Mouse (Mus musculus) liver, embryonic 13.5 days (tissue): Measurements from ENCODE around the gene Spata32. TPM values are rescaled to one million over a fixed set of nuclear protein-coding genes. Genes with fewer than 3 reads are reported as not detected.
"Not testable (repeated sequence)": the region's sequence is repeated elsewhere in the genome, so short reads cannot be mapped to it uniquely, and the experiment has no call there.

Experiments
- ATAC-seq: fragments of 200-750 bp; cut with Nextera tagmentation; 2 replicates; pipeline ENCODE4 v1.8.0; 2017; ENCODE audit warnings: low read depth, mild to moderate bottlenecking, moderate number of reproducible peaks, moderate library complexity
- DNase-seq: peaks from one replicate; pipeline ENCODE4 v3.0.0; 2022
- H3K27ac ChIP-seq: fragments of 300-500 bp; sonication (generic); 2 replicates; pipeline ENCODE4 v1.5.1; 2015; ENCODE audit warnings: moderate library complexity, mild to moderate bottlenecking, inconsistent platforms
- H3K27me3 ChIP-seq: fragments of 300-500 bp; sonication (generic); 2 replicates; pipeline ENCODE4 v1.6.1; 2015; ENCODE audit warnings: mild to moderate bottlenecking, inconsistent platforms
- H3K36me3 ChIP-seq: fragments of 300-500 bp; sonication (generic); 2 replicates; pipeline ENCODE4 v1.6.1; 2015; ENCODE audit warnings: mild to moderate bottlenecking, inconsistent platforms
- H3K4me1 ChIP-seq: fragments of 300-500 bp; sonication (generic); replicated peaks from 2 replicates; pipeline ENCODE4 v1.6.1; 2015; ENCODE audit warnings: inconsistent platforms
- H3K4me2 ChIP-seq: fragments of 300-500 bp; sonication (generic); 2 replicates; pipeline ENCODE4 v1.6.1; 2015; ENCODE audit warnings: inconsistent platforms, mild to moderate bottlenecking, moderate library complexity
- H3K4me3 ChIP-seq: fragments of 300-500 bp; sonication (generic); replicated peaks from 2 replicates; pipeline ENCODE4 v1.5.1; 2015; ENCODE audit warnings: mild to moderate bottlenecking, inconsistent platforms
- H3K9ac ChIP-seq: fragments of 300-500 bp; sonication (generic); 2 replicates; pipeline ENCODE4 v1.6.1; 2015; ENCODE audit warnings: mild to moderate bottlenecking, inconsistent platforms
- H3K9me3 ChIP-seq: fragments of 300-500 bp; sonication (generic); replicated peaks from 2 replicates; pipeline ENCODE4 v1.6.1; 2016; ENCODE audit warnings: inconsistent platforms
- WGBS: fragments of 180-500 bp; shearing (Covaris S2); methylation state at CpG from one replicate; pipeline ENCODE4 v1.1.7; 2015; ENCODE audit not compliant: insufficient replicate concordance; 5-methylcytosine and 5-hydroxymethylcytosine counted together
- polyA plus RNA-seq: library from polyadenylated mRNA; unstranded; fragments of >200 nt; fragmentation: Nextera tagmentation; extraction: Ambion mirVana; gene quantifications from 2 replicates; pipeline ENCODE4 v1.2.1, GENCODE M21; 2015

Spata32 gene
- polyA plus RNA-seq, 1 experiment from 2014 or later, result not detected

GRCm38 (mm10) chr11:103223444-103223843 is 5.2 kb upstream of the Spata32 start:
- no peak for DNase-seq

GRCm38 (mm10) chr11:103222718-103223117 is 4.5 kb upstream of the Spata32 start:
- not testable (repeated sequence) for H3K27me3 ChIP-seq, H3K4me3 ChIP-seq, DNase-seq, ATAC-seq, H3K27ac ChIP-seq, H3K9ac ChIP-seq, H3K4me2 ChIP-seq, H3K9me3 ChIP-seq, H3K36me3 ChIP-seq
- peaks cover 11% of the 10 kb centered on the region for H3K4me1 ChIP-seq
- 45% methylated on average over 4 of the region's 4 CpGs for WGBS

More at GRCm38 (mm10) chr11:103223444-103223843, 5.2 kb upstream of the Spata32 start:
- peaks cover 9% of the 10 kb centered on the region; the same call in 1 of the 2 replicates for H3K36me3 ChIP-seq
- no peak overlapping the region for H3K27ac ChIP-seq
- no peak overlapping the region for H3K4me3 ChIP-seq
- peaks cover 5% of the 10 kb centered on the region for H3K4me1 ChIP-seq
- WGBS, result 59% methylated on average over 10 of the region's 10 CpGs
- no peak for ATAC-seq
- no peaks in the 10 kb centered on the region for H3K9me3 ChIP-seq
- H3K9ac ChIP-seq, result no peak overlapping the region
- H3K4me2 ChIP-seq, result no peak overlapping the region
- H3K27me3 ChIP-seq, result 0 out of 2 replicates have a peak, but pooled peaks cover 3% of the 10 kb centered on the region

- no peak overlapping the region for H3K27ac ChIP-seq
- 80% methylated on average over 6 of the region's 6 CpGs for WGBS
- peaks cover 15% of the 10 kb centered on the region for H3K4me1 ChIP-seq
- DNase-seq, result no peak
- no peak for ATAC-seq
- peaks cover 3% of the 10 kb centered on the region; the same call in 1 of the 2 replicates for H3K36me3 ChIP-seq
- no peak overlapping the region for H3K4me2 ChIP-seq
- no peak overlapping the region for H3K4me3 ChIP-seq
- peaks cover 8% of the 10 kb centered on the region for H3K27me3 ChIP-seq
- H3K9me3 ChIP-seq, result no peaks in the 10 kb centered on the region
- H3K9ac ChIP-seq, result no peak overlapping the region
Measured at GRCm38 (mm10) chr11:103221437-103221836, 3.2 kb upstream of the Spata32 start.

- H3K4me1 ChIP-seq, result peaks cover 21% of the 10 kb centered on the region
- WGBS, result 60% methylated on average over 4 of the region's 4 CpGs
- no peak overlapping the region for H3K27ac ChIP-seq
- peaks cover 8% of the 10 kb centered on the region for H3K27me3 ChIP-seq
- H3K9ac ChIP-seq, result no peak overlapping the region
- ATAC-seq, result no peak
- no peak overlapping the region for H3K4me2 ChIP-seq
- H3K36me3 ChIP-seq, result 0 out of 2 replicates have a peak, but pooled peaks cover under 1% of the 10 kb centered on the region
- H3K9me3 ChIP-seq, result no peaks in the 10 kb centered on the region
- DNase-seq, result no peak
- no peak overlapping the region for H3K4me3 ChIP-seq
Measured at GRCm38 (mm10) chr11:103219995-103220394, 1.8 kb upstream of the Spata32 start.

- Histone ChIP-seq H3K4me3 (no peak overlapping the region), H3K4me2 (no peak overlapping the region), H3K27me3 (peaks cover 8% of the 10 kb centered on the region), H3K9ac (no peak overlapping the region), H3K36me3 (no peaks in the 10 kb centered on the region), H3K4me1 (peaks cover 25% of the 10 kb centered on the region), H3K27ac (no peak overlapping the region), H3K9me3 (no peaks in the 10 kb centered on the region)
- 75% methylated on average over 5 of the region's 5 CpGs for WGBS
- DNase-seq (no peak), ATAC-seq (no peak)
Measured at GRCm38 (mm10) chr11:103219259-103219658, 1.0 kb upstream of the Spata32 start.

GRCm38 (mm10) chr11:103218517-103218901 is 277 bp upstream of the Spata32 start:
- DNase-seq (no peak), ATAC-seq (no peak)
- Histone ChIP-seq H3K4me2 (peak overlapping the region; percentile 83), H3K4me1 (peaks cover 25% of the 10 kb centered on the region), H3K4me3 (peak overlapping the region; percentile 60), H3K27ac (no peak overlapping the region), H3K36me3 (no peaks in the 10 kb centered on the region), H3K27me3 (peaks cover 8% of the 10 kb centered on the region), H3K9me3 (no peaks in the 10 kb centered on the region), H3K9ac (peak overlapping the region; percentile 52)
- WGBS, result 27% methylated on average over 6 of the region's 6 CpGs

- H3K9ac ChIP-seq, result no peak overlapping the region
- no peaks in the 10 kb centered on the region for H3K36me3 ChIP-seq
- ATAC-seq (peak; percentile 60), DNase-seq (peak; percentile 7)
- H3K27ac ChIP-seq, result no peak overlapping the region
- H3K4me2 ChIP-seq, result no peak overlapping the region
- peaks cover 25% of the 10 kb centered on the region for H3K4me1 ChIP-seq
- no peak overlapping the region for H3K4me3 ChIP-seq
- peaks cover 8% of the 10 kb centered on the region for H3K27me3 ChIP-seq
- H3K9me3 ChIP-seq, result no peaks in the 10 kb centered on the region
- 24% methylated on average over 1 of the region's 1 CpGs for WGBS
Measured at GRCm38 (mm10) chr11:103215355-103215754, 2.9 kb downstream of the Spata32 start.

- WGBS, result 64% methylated on average over 5 of the region's 5 CpGs
- ATAC-seq (no peak), DNase-seq (no peak)
- no peaks in the 10 kb centered on the region for H3K36me3 ChIP-seq
- H3K4me3 ChIP-seq, result no peak overlapping the region
- H3K4me2 ChIP-seq, result no peak overlapping the region
- H3K27ac ChIP-seq, result no peak overlapping the region
- H3K9me3 ChIP-seq, result no peaks in the 10 kb centered on the region
- H3K9ac ChIP-seq, result no peak overlapping the region
- H3K4me1 ChIP-seq, result peaks cover 25% of the 10 kb centered on the region
- peaks cover 4% of the 10 kb centered on the region for H3K27me3 ChIP-seq
Measured at GRCm38 (mm10) chr11:103213712-103214111, 4.5 kb downstream of the Spata32 start.

- H3K4me3 ChIP-seq, result no peak overlapping the region
- 57% methylated on average over 8 of the region's 8 CpGs for WGBS
- no peak overlapping the region for H3K9ac ChIP-seq
- no peaks in the 10 kb centered on the region for H3K27me3 ChIP-seq
- H3K36me3 ChIP-seq, result no peaks in the 10 kb centered on the region
- no peak overlapping the region for H3K4me2 ChIP-seq
- no peak for DNase-seq
- H3K9me3 ChIP-seq, result no peaks in the 10 kb centered on the region
- peaks cover 7% of the 10 kb centered on the region for H3K4me1 ChIP-seq
- ATAC-seq, result no peak
- no peak overlapping the region for H3K27ac ChIP-seq
Measured at GRCm38 (mm10) chr11:103210291-103210690, 7.9 kb downstream of the Spata32 start.

- 76% methylated on average over 3 of the region's 3 CpGs for WGBS
- Histone ChIP-seq H3K36me3 (no peaks in the 10 kb centered on the region), H3K27ac (no peak within 1 kb of the TSS), H3K9me3 (no peaks in the 10 kb centered on the region), H3K4me3 (no peak within 1 kb of the TSS), H3K4me2 (no peak within 1 kb of the TSS), H3K4me1 (no peaks in the 10 kb centered on the region), H3K9ac (no peak within 1 kb of the TSS), H3K27me3 (no peaks in the 10 kb centered on the region)
- ATAC-seq, result no peak
- DNase-seq, result no peak
Measured at GRCm38 (mm10) chr11:103208458-103208857, 9.8 kb downstream of the Spata32 start, which contains the start of gene 1700023F06Rik. TSS of gene 1700023F06Rik (minus strand) at chr11:103208558.

- H3K4me3 ChIP-seq, result no peak overlapping the region
- H3K36me3 ChIP-seq, result no peaks in the 10 kb centered on the region
- no peak for ATAC-seq
- H3K27ac ChIP-seq, result no peak overlapping the region
- DNase-seq, result no peak
- WGBS, result 81% methylated on average over 6 of the region's 6 CpGs
- peaks cover 2% of the 10 kb centered on the region; the same call in 1 of the 2 replicates for H3K27me3 ChIP-seq
- no peaks in the 10 kb centered on the region for H3K4me1 ChIP-seq
- H3K4me2 ChIP-seq, result no peak overlapping the region
- no peak overlapping the region for H3K9ac ChIP-seq
- no peaks in the 10 kb centered on the region for H3K9me3 ChIP-seq
Measured at GRCm38 (mm10) chr11:103206203-103206602, 12.0 kb downstream of the Spata32 start.

GRCm38 (mm10) chr11:103202376-103202775 is 15.9 kb downstream of the Spata32 start:
- no peak overlapping the region for H3K9ac ChIP-seq
- 0 out of 2 replicates have a peak, but pooled peaks cover 6% of the 10 kb centered on the region for H3K4me1 ChIP-seq
- H3K4me2 ChIP-seq, result no peak overlapping the region
- no peaks in the 10 kb centered on the region for H3K9me3 ChIP-seq
- ATAC-seq, result no peak
- H3K27me3 ChIP-seq, result peaks cover 36% of the 10 kb centered on the region
- H3K27ac ChIP-seq, result no peak overlapping the region
- no peak for DNase-seq
- no peak overlapping the region for H3K4me3 ChIP-seq
- no peaks in the 10 kb centered on the region for H3K36me3 ChIP-seq
